Mouse (Mus musculus) T-helper 2 cell (primary cell): ENCODE data around the gene Smim14.
"Not testable (repeated sequence)": the region's sequence is repeated elsewhere in the genome, so short reads cannot be mapped to it uniquely, and the experiment has no call there.

ENCODE experiments used
- in situ Hi-C: fragments of 300-600 bp; cut with MboI, MseI; formaldehyde crosslinking; loops from one replicate; pipeline ENCODE4 v1.15.1; 2025; ENCODE audit warnings: high pct_unique_total_duplicates

Smim14 gene

DNA sequence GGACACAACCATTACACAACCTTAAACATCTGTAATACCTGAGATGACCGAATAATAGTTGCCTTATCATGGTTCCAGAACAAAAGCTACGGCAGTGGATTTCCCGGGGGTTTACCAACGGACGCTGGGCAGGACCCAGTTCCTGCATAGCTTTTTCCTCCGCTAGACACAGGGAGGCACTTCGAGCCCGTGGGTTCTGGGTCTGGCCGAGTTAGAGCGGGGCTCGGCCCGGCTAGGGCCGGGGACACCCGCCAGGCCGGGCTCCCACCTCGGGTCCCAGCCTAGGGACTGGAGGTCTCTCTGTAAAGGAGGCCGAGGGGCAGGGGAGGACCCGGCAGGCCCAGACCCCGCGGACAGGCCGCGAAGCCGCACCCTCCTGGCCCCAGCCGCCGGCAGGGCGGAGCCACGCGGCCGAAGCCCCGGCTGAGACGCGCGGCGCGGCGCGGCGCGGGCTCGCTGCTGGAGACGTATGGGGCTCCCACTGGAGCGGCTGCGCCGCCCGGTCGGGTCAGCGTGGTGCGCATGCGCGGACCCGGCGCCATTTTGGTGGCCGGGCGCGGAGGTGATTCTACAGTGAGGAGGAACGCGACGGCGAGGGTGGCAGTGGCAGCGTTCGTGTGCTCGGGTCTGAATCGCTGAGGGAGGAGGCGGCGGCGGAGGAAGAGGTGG is at the start of gene Smim14, which contains the start of gene Ube2k:
Gene Smim14 (minus strand): TSS at position 434 of the 669 bp plus-strand sequence.
Gene Ube2k (plus strand): TSS at position 483 of the 669 bp plus-strand sequence.
- in situ Hi-C loops, result no loop called here

DNA sequence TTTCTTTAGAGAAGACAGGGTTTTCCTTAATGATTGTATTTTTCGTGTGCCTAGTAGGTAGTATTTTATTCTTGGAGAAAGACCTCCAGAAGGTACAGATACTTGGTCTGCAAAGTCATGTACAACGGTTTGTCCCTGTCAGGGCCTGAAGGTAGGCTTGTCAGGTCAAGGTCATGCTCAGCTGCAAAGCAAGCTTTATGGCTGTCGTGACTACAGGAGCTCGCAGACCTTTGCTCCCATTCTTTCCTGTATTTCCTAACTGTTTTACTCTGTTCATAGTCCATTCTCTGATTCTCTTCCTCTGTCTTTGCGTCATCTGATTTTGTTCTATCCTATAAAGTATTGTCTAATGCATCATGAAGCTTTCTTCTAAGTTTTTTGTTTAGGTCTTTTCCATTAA is 49.3 kb upstream of the Smim14 start:
- in situ Hi-C loops, result loop anchor here (10.0 kb wide), 1 partner anchor 1431 kb away; the partner anchor contains the start of gene Tbc1d1

DNA sequence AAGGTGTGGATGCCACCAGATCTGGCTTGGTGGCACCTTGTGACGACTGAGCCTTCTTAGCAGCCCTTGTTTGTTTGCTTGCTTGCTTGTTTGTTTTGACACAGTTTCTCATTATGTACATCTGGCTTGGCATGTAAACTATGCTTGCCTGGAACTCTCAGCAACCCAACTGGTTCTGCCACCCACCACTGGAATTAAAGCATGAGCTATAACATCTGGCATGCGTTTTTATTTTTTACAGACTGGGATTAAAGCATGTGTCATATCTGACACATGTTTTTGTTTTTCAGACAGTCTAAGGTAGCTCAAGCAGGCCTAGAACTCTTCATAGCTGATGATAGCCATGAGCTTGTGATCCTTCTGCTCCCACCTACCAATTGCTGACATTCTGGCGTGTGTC is 41.6 kb upstream of the Smim14 start:
- in situ Hi-C loops, result no loop called here

DNA sequence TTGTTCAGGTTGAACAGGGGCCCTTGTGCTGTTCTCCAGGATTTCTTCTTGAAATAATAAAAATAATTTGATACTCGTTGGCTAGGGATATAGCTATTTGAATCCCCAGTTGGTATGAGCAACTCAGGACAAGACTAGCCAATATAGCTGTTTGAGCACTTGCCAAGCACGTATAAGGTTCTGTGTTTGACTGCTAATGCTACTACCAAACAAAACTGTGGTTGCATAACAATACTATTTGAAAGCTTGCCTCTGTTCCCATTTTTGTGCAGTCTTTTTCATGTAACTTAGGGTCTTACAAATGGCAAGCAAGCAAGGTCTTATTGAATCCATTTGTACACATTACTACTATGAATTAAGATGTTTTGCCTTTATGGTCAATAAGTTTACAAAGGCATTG is 38.9 kb upstream of the Smim14 start:
- in situ Hi-C loops, result no loop called here

DNA sequence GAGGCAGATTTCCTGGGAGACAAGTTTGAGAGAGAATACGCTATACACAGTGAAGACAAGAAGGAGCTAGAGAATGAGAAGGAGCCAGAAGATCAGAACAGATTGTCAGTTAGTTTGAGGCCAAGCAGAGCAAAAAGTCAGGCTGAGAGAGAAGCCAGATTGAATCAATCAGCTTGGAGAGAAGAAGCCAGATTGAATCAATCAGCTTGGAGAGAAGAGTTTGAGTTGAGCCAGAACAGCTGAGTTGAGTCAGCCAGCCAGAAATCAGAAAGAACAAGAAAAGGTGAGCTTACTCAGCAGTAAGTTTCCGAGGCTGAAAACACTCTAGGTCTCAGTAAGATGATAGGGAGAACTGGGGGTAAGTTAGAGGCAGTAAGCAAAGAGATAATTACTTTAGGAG is 37.9 kb upstream of the Smim14 start:
- in situ Hi-C loops, result no loop called here

DNA sequence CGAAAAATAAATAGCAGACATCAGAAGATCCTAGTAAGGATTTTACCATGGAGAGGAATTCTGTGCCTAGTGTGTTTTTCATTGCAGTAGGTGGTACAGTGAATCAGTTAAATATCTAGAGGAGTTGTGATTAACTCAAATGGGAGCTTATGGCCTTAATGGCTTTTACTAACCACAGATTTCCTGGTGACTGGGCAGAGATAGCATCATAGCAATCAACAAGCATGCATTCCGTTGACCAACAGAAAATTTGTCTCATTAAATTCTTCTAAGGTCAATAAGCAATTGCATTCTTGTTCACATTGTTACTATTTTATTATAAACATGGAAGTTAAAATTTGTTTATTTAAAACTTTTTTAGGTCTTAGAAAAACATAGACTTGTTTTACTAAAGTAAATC is 28.5 kb upstream of the Smim14 start:
- in situ Hi-C loops, result no loop called here

DNA sequence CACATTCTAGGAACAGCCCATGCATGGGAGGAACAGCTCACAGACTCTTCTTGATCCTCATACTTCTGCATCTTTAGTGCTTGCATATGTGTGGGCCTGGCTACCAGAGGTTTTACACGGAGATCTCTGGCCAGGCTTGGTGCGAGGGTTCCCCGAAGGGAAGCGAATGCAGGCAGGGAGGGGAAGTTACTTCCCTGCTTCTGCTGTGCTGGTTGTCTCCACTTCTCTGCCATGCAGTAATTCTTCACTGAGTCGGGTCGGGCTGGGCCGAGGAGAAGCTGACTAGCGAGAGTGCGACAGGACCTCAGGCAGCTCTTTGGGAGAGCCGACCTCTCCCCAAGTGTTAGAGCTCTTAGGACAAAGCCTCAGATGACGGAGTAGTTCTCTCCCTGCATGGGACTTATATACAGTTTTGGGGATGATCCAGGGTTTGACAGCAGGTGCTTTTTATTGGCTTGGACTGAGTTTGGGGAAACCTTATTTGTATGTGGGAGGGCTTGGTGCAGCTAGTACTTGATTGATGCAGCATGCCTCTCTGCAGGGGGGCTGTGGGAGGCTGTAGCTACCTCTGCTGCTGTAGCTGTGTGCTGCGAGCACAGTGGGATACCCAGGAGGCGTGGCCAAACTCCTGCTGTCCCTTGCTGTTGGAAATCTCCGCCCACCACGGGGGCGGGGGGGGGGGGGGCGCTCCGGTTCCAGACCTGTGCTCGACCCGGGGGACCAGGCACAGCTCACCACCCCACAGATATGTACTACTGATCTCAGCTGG is 24.3 kb upstream of the Smim14 start:
- in situ Hi-C loops, result no loop called here

DNA sequence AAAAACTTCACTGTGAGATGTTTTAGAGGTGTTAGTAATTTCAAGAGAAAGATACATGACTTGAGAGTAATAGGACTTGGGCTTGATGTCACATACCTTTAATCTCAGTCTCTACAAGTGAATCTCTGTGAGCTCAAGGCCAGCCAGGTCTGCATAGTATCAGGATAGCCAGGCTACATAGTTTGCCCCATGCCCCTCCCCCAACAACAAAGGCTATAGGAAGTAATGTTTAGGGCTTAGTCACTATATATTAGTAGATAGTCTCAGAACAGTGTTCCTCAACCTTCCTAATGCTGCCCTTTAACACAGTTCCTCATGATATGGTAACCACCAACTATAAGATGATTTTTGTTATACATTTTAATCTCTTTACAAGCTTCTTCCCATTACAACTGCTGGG is 20.1 kb upstream of the Smim14 start:
- in situ Hi-C loops, result no loop called here

DNA sequence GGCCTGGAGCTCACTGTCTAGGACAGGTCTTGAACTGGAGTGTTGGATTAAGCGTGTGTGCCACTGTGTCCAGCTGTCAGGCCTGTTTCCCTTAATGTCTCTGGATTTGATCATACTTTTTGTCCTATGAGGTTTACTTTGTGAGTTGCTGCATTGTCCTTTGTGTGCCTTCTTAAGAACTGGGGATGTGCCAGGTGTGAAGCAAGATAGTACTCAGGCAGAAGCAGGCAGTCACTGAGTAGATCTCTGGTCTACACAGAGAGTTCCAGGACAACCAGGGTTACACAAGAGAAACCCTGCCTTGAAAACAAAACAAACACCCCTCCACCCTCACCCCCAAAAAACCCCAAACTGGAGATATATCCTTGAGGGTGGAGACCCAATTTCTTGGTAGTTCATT is 12.7 kb upstream of the Smim14 start:
- in situ Hi-C loops, result no loop called here

DNA sequence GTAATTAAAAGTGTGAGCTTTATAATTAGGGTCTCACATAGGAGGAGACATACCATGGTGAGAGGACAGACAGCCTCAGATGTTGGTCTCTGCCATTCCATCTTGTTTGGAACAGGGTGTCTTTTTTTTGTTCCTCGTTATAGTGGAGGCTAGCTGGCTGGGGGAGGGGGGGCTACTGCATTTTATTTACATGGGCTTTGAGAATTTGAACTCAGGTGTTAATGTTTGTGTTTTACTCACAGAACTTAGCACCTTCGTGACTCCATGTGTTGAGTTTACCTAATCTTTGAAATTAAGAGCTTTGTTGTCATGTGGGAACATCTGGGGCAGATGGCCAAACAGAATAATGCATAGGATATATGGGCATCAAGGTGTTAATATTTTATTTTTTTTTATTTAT is 7.6 kb upstream of the Smim14 start:
- in situ Hi-C loops, result no loop called here

DNA sequence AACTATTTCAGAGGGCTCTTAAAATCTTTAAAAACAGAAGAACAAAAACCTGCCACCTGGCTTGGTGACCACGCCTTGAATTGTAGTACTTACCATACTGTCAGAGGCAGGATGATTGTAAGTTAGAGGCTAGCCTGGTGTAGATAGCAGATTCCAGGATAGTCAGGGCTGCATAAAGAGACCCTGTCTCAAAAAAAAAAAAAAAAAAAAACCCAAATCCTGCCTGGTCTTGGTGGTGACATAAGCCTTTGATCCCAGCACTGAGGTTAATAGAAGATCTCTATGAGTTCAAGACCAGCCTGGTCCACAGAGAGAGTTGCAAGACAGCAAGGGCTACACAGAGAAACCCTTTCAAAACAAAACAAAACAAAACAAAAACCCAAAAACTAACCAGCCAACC is 6.5 kb upstream of the Smim14 start:
- in situ Hi-C loops, result no loop called here

DNA sequence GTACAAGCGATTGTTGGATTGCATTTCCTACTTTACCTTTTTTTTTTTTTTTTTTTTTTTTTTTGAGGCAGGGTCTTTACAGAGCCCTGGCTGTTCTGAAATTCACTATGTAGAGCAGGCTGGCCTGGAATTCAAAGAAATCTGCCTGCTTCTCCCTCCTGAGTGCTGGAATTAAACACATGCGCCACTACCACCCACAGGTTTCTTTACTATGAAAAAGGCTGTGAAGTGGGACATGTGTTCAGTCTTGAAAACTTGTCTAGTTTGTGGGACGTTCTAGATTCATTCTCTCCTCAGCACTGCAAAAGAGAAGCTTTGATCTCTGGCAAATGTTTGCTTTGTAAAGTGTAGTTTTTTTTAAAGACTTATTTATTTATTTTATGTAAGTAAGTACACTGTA is 4.9 kb upstream of the Smim14 start:
- in situ Hi-C loops, result no loop called here

DNA sequence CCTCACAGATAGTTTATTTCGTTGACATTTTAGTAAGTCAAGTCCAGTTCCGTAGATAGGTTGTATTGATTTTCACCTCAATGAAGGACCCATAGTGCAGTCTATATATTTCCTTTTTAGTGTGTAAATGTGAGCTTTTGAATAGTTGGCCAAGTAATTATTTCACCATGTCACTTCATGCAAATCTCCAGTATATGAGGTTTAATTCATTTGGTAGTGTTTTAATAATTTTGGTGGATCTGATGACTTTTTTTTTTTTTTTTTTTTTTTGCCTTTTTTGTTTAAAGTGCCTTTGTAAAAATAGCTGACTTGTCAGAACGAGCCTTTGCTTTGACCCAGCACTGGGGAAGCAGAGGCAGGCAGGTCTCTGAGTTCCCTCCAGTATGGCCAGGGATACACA is 2.8 kb upstream of the Smim14 start:
- in situ Hi-C loops, result no loop called here

DNA sequence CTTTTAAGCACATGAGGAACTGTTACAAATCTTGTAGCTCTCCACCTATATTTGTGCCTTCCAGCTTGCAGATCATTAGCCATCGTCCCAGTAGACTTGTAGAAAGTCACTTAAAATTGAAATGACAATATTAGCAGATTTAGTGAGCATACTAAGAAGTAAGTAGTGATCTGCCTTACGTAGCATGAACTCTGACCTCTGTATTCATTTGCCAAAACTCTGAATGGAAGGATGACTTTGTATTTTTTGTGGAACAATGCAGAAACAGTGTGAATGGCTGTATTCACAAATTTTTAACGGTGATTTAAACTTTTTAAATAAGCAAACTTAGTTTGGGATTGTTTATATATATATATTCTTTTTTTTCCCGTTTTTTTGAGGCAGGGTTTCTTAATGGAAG is 1.8 kb upstream of the Smim14 start:
- in situ Hi-C loops, result no loop called here

DNA sequence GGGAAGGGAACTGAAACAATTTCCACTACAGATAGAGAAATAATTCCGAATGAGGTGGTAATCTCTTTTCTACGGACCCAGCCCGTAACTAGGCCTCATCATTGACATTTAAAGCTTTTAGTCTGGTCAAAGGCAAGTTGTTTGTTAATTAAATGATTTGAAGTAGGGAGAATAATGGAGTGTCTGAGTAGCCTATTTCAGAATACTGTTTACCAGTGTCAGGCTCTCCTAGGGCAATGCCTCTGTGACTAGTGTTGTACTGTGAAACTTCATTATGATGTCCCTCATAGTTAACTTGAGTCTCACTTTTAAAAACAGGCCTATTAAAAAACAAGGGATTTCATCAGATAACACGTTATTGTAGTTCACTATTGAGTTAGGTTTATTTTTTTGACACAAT is 1.1 kb upstream of the Smim14 start:
- in situ Hi-C loops, result no loop called here

DNA sequence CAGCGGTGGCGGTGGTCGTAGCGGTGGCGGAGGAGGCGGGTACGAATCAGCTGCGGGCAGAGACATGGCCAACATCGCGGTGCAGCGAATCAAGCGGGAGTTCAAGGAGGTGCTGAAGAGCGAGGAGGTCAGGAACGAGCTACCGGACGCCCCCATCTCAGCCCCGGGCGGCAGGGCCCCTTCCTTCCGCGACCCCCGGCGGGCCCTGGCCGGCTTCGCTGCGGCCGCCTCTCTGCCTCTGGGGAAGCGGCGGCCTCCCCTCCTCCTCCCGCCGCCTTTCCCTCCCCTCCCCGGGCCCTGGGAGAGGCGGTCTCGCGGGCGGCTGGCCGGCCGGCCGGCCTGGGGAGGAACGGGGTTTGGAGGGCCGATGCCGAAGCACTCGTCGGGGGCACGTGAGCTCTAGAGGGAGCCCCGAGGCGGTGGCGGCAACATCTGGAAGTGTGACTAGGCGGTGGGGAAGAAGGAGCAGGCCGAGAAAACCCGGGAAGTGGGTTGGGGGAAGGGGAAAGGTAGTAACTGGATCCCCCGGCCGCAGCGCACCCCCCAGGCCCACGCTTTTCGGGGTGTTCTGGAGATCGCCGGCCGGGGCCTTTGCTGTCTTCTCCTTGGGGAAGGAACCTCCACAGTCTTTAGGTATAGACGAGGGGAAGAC is 562 bp upstream of the Smim14 start:
- in situ Hi-C loops, result no loop called here

DNA sequence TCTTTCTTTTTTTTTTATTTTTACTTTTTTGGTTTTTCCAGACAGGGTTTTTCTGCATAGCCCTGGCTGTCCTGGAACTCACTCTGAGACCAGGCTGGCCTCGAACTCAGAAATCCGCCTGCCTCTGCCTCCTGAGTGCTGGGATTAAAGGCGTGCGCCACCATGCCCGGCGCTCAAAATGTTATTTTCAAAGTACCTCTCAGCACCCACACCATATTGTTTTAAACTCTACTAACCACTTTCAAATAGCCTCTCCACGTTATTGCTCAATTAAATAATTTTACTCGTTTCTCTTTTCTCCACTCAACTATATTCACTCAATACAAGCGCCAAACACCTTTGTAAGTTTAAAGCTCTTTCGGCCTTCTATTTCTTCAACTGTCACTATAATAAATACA is 917 bp downstream of the Smim14 start:
- in situ Hi-C loops, result not testable (repeated sequence)

DNA sequence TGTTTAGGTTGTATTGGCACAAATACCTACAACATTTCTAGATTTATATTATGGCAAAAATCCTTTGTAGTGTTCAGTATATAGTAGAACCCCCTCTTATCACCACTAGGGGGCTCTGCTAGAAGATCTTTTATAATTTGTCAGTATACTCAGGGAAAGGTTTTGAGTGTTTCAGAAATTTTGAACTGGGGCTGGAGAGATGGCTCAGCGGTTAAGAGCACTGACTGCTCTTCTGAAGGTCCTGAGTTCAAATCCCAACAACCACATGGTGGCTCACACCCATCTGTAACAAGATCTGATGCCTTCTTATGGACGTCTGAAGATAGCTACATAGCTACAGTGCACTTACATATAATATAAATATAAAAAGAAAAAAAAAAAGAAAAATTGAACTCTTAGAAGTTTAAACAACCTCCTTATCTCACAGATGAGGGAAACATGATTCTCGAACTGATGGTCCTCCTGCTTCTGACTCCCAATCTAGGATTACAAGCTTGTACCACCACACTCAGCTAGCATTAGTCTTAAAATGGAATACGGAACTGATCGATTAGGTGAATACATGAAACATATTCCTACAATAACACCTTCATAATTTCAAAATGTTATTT is 1.4 kb downstream of the Smim14 start:
- in situ Hi-C loops, result no loop called here

DNA sequence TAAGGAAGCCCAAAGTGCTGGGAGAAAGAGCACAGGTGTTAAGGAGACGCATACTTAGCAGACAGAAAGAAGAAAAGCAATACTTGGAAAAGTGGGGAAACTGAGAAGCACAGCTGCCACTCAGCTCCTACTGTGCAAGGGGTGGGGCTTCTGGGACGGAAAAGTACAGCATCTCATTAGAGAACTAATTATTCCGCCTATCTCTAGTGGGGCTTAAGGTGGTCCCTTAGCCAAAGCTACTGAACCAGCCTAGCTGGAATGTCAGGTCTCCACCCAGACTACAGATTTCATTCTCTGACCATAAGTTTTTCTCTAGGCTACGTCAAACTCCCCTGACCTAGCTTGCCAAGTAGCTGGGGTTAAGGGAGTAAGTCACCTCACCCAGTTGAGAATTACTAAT is 2.5 kb downstream of the Smim14 start:
- in situ Hi-C loops, result no loop called here

DNA sequence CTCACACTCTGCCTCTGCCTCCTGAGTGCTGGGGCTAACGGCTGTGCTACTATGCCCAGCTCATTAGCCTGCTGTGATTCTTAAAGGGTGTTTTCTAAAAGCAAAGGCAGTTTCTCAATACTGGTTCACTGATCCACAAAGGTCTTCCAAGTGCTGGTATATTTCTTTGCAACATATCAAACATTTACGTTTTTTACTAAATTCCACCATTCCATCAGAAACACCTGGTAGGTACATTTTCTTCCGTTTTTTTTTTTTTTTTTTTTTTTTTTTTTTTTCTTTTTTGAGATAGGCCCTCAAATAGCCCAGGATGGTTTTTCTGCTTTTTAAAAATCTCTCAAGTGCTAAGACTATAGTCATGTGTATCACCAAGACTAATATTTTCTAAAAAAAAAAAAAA is 5.7 kb downstream of the Smim14 start:
- in situ Hi-C loops, result no loop called here

DNA sequence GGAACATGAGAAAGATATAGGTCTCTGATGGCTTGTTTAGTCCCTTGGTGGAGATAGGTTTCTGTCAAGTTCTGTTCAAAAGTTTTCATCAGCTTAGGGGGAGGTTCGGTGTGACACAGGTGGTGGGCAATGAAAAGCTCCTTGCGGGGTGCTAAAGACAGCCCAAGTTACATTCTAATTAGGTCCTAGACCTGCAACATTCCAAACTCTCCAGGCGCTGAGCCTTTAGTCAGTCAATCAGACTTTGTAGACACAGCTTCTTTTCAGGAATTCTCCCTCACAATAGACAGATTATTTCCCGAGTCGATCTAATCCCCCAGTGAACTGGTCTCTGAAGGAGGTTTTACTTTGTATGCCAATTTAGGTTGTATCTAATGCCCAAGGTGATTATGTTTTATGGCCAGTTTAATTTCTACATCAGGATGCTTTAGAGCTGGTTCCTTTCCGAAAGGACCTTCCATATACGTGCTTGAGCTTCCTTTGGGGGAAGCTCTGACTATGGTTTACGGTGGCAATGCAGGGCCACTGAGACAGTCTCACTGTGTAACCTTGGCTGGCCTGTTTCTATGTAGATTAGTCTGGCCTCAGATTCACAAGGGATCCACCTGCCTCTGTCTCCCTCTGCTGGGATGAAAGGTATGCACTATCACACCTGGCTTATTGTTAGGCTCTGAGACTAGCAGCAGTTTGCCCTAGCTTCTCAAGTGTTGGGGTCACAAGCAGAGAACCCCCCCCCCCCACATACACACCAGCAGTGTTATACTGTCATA is 11.1 kb downstream of the Smim14 start:
- in situ Hi-C loops, result no loop called here

DNA sequence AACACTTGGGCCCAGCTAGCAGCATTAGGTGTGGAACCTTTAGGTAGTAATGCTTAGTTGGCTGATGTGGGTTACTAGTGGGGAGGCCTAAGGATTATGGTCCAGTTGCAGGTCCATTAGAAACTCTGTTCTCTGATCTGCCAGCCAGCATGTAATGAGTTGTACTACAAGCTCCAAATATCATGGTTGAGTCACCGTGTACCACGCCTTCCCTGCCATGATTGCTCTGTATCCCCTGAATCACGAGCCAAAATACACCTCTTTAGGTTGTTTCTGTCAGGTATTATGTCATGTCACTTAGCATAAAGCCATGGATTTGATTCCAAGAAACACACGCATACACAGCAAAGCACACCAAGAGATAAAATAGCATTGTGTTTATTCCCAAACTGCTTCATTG is 12.2 kb downstream of the Smim14 start:
- in situ Hi-C loops, result no loop called here
